Mouse (Mus musculus): ENCODE data around the gene Stat5a. TPM values are rescaled to one million over a fixed set of nuclear protein-coding genes. Genes with fewer than 3 reads are reported as not detected.
A peak's percentile ranks its signal among the peaks of the same experiment; 100 is the strongest.

The Stat5a gene
- polyA plus RNA-seq, 1 experiment: 27.0 TPM

- no peak for TF ChIP-seq GATA1 (IDR thresholded peaks at IDR 0.05; ENCODE audit: low read length)
Measured at GRCm38 (mm10) chr11:100826161-100826866, 32.8 kb upstream of the Stat5a start.

- peak; percentile 16 for TF ChIP-seq GATA1 (IDR thresholded peaks at IDR 0.05; ENCODE audit: low read length)
Measured at GRCm38 (mm10) chr11:100828676-100829151, 30.4 kb upstream of the Stat5a start.

- no peak for TF ChIP-seq GATA1 (IDR thresholded peaks at IDR 0.05; ENCODE audit: low read length)
Measured at GRCm38 (mm10) chr11:100829691-100830090, 29.5 kb upstream of the Stat5a start.

- TF ChIP-seq GATA1 (IDR thresholded peaks at IDR 0.05; ENCODE audit: low read length): no peak
Measured at GRCm38 (mm10) chr11:100831396-100831795, 27.8 kb upstream of the Stat5a start.

- no peak for TF ChIP-seq GATA1 (IDR thresholded peaks at IDR 0.05; ENCODE audit: low read length)
Measured at GRCm38 (mm10) chr11:100833466-100833865, 25.7 kb upstream of the Stat5a start.

- TF ChIP-seq GATA1 (IDR thresholded peaks at IDR 0.05; ENCODE audit: low read length): no peak
Measured at GRCm38 (mm10) chr11:100836923-100837702, 22.0 kb upstream of the Stat5a start.

- no peak for TF ChIP-seq GATA1 (IDR thresholded peaks at IDR 0.05; ENCODE audit: low read length)
Measured at GRCm38 (mm10) chr11:100838894-100839293, 20.3 kb upstream of the Stat5a start.

- TF ChIP-seq GATA1 (IDR thresholded peaks at IDR 0.05; ENCODE audit: low read length): no peak
Measured at GRCm38 (mm10) chr11:100839523-100839922, 19.6 kb upstream of the Stat5a start.

- no peak for TF ChIP-seq GATA1 (IDR thresholded peaks at IDR 0.05; ENCODE audit: low read length)
Measured at GRCm38 (mm10) chr11:100840866-100841265, 18.3 kb upstream of the Stat5a start.

- TF ChIP-seq GATA1 (IDR thresholded peaks at IDR 0.05; ENCODE audit: low read length): no peak
Measured at GRCm38 (mm10) chr11:100842025-100842424, 17.1 kb upstream of the Stat5a start.

- no peak for TF ChIP-seq GATA1 (IDR thresholded peaks at IDR 0.05; ENCODE audit: low read length)
Measured at GRCm38 (mm10) chr11:100843070-100843669, 16.0 kb upstream of the Stat5a start.

GRCm38 (mm10) chr11:100844121-100844520 lies 15.0 kb upstream of the Stat5a start:
- TF ChIP-seq GATA1 (IDR thresholded peaks at IDR 0.05; ENCODE audit: low read length): no peak

- TF ChIP-seq GATA1 (IDR thresholded peaks at IDR 0.05; ENCODE audit: low read length): no peak
Measured at GRCm38 (mm10) chr11:100845793-100846192, 13.4 kb upstream of the Stat5a start.

GRCm38 (mm10) chr11:100847572-100847971 lies 11.6 kb upstream of the Stat5a start:
- no peak for TF ChIP-seq GATA1 (IDR thresholded peaks at IDR 0.05; ENCODE audit: low read length)

- TF ChIP-seq GATA1 (IDR thresholded peaks at IDR 0.05; ENCODE audit: low read length): no peak
Measured at GRCm38 (mm10) chr11:100848080-100848479, 11.1 kb upstream of the Stat5a start.

- no peak for TF ChIP-seq GATA1 (IDR thresholded peaks at IDR 0.05; ENCODE audit: low read length)
Measured at GRCm38 (mm10) chr11:100848789-100849379, 10.3 kb upstream of the Stat5a start.

All from G1E-ER4 (cell line).